Mouse (Mus musculus): ENCODE data around the gene Sema4d.

GRCm38 (mm10) chr13:51756563-51756962 lies 37.0 kb downstream of the Sema4d start:
- TF ChIP-seq CTCF (IDR thresholded peaks at IDR 0.05; ENCODE audit: low read depth) (no peak), EP300 (IDR thresholded peaks at IDR 0.05; ENCODE audit: low read depth) (no peak)
